Mouse (Mus musculus): ENCODE data around the gene Atxn2.

GRCm38 (mm10) chr5:121861964-121862363 is 150.8 kb downstream of the Atxn2 start:
- TF ChIP-seq GABPA (IDR thresholded peaks at IDR 0.05; ENCODE audit: insufficient replicate concordance, low read depth, low read length): no peak
- no peak for TF ChIP-seq TCF12 (IDR thresholded peaks at IDR 0.05; ENCODE audit: low read depth, low read length)
- TF ChIP-seq CTCF (conservative IDR thresholded peaks at IDR 0.05 in 1 of 2, IDR thresholded peaks at IDR 0.05 in 1 of 2; ENCODE audit: low read depth in 2 of 2, low read length in 2 of 2): no peak
- TF ChIP-seq ZNF384 (IDR thresholded peaks at IDR 0.05; ENCODE audit: low read depth, low read length): no peak
- no peak for TF ChIP-seq ZC3H11A (IDR thresholded peaks at IDR 0.05; ENCODE audit: low read depth, low read length)
- no peak for TF ChIP-seq POLR2A (IDR thresholded peaks at IDR 0.05; ENCODE audit: low read depth, low read length)
- no peak for TF ChIP-seq MAX (IDR thresholded peaks at IDR 0.05; ENCODE audit: low read length)
- no peak for TF ChIP-seq BHLHE40 (IDR thresholded peaks at IDR 0.05; ENCODE audit: low read depth, low read length)
- no peak for TF ChIP-seq NELFE (IDR thresholded peaks at IDR 0.05; ENCODE audit: low read depth, low read length)
- no peak for TF ChIP-seq RCOR1 (conservative IDR thresholded peaks at IDR 0.05; ENCODE audit: low read depth, low read length)

Measured in CH12.LX (cell line).